Mouse (Mus musculus) G1E (cell line): ENCODE data around the gene Mllt3.
A peak's percentile ranks its signal among the peaks of the same experiment; 100 is the strongest.

Experiments
- CTCF ChIP-seq: IDR thresholded peaks from 2 replicates; pipeline ENCODE4 v1.5.1; 2012; ENCODE audit warnings: low read depth, low read length, inconsistent platforms, mixed read lengths
- GATA1 ChIP-seq: IDR thresholded peaks from 2 replicates; pipeline ENCODE4 v1.6.1; 2012; ENCODE audit warnings: borderline replicate concordance, low read length, inconsistent platforms, mixed read lengths

GRCm38 (mm10) chr4:87795261-87795660 is 237.9 kb downstream of the Mllt3 start:
- 0 out of 2 replicates have a peak, but pooled peaks have one; percentile 3 for TF ChIP-seq CTCF
- TF ChIP-seq GATA1: no peak
